Mouse (Mus musculus) thymus, postnatal 4 days (tissue): ENCODE measurements around the gene Rab10.

ENCODE experiments used
- DNase-seq: peaks from one replicate; pipeline ENCODE4 v3.0.0; 2021

Gene Rab10

GRCm38 (mm10) chr12:3235646-3236161 is 74.1 kb downstream of the Rab10 start:
- peak; percentile 99 for DNase-seq

DNA sequence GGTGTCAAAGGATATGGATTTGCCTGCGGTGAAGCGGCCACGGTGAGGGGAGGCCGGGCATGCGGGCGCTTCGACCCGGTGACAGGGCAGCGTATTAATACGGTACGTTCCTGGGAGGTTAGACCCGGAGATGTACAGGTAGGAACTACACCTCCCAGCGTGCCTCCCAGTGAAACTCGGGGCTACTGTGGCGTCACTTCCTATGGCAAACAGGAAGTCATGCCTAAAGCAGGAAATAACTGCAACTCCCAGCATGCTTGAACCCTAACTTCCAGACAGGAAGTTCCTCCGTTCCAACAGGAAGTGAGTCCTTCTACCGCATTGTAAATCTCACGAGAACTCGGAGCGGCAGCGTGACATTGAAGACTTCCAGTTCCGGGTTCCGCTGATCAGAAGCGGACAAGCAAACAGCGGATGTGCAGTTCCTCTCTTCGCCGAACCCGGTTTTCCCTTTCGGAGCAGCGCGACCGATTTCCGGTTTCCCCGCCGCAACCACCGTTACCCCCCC is 74.6 kb downstream of the Rab10 start:
- DNase-seq = peak; percentile 83

DNA sequence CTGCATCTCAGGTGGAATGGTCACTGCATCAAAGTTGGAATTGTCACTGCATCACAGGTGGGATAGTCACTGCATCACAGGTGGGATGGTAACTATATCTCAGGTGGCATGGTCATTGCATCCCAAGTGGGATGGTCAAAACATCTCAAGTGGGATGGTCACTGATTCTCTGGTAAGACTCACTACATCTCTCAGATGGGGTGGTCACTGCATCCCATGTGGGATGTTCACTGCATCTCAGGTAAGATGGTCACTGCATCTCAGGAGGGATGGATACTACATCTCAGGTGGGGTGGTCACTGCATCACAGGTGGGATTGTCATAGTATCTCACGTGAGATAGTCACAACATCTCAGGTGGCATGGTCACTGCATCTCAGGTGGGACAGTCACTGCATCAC is 75.7 kb downstream of the Rab10 start:
- no peak for DNase-seq

DNA sequence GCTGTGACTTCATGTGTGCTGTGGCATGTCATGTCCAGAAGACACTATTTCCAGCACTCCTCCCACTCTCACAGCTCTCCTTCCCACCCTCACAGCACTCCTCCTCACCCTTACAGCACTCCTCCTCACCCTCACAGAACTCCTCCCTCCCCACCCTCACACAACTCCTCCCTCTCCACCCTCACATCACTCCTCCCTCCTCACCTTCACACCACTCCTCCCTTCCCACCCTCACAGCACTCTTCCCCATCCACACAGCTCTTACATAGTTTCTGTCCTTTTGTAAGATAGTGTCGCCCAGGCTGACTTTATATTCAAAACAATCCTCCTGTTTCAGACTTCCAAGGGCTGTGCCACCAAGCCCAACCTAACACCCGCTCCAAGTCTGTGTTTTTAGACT is 86.4 kb downstream of the Rab10 start:
- DNase-seq = no peak

- no peak for DNase-seq
Observed at GRCm38 (mm10) chr12:3210181-3210580, 99.6 kb downstream of the Rab10 start.

DNA sequence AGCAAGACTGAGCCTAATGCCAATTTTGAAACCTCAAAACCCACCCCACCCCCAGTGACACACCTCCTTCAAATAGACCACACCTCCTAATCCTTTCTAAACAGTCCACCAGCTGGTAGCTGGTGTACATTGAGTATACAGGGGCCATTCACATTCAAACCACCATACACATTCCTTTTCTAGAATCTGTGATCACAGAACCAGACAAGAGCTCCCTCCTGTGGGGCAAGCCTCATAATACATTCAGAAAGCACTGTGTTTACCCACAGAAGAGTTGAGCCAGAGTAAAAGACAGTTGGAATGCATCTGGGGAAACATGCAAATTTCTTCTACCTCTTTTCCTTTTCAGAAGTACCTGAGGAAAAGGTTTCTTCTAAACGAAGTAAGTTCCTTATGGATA is 100.6 kb downstream of the Rab10 start:
- DNase-seq = no peak
